Mouse (Mus musculus): Measurements from ENCODE around the gene Atp6v0e2. TPM values are rescaled to one million over a fixed set of nuclear protein-coding genes. Genes with fewer than 3 reads are reported as not detected.
A peak's percentile ranks its signal among the peaks of the same experiment; 100 is the strongest.

Atp6v0e2 gene
- total RNA-seq, 1 experiment from 2014 or later, result not detected

DNA sequence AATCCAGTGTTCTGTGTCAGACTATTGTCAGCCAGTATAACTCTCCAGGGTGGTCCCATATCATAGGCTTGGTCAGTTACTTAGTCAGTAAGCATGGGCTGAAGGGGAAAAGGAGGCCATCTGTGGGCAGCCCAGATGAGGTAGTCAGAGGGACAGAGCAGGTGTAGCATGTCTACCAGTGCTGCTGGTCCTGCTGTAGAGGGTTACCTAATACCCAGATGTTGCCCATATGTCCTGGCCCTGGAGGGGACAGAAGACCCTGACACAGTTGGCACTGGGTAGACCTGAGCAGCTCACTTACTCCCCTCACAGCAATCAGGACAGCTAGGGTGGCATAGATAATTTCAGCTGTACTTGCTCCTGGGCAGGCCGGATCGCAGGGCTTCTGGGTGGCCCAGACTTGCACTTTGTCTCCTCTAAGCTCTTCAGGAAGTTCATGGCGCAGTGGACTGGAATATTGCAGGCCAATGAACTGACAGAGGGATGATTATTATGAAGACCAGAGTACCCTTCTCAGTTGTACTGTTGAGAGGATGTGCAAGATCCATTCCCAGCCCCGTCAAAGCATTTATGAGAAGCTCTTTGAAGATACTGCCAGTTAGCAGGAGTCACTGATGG, 28.4 kb downstream of the Atp6v0e2 start:
- ATAC-seq (replicated peaks in 1 of 2; ENCODE audit: insufficient read depth in 1 of 2, low FRiP score in 2 of 2, low TSS enrichment in 1 of 2, low read depth in 1 of 2, poor library complexity in 2 of 2, severe bottlenecking in 2 of 2), result no peak

DNA sequence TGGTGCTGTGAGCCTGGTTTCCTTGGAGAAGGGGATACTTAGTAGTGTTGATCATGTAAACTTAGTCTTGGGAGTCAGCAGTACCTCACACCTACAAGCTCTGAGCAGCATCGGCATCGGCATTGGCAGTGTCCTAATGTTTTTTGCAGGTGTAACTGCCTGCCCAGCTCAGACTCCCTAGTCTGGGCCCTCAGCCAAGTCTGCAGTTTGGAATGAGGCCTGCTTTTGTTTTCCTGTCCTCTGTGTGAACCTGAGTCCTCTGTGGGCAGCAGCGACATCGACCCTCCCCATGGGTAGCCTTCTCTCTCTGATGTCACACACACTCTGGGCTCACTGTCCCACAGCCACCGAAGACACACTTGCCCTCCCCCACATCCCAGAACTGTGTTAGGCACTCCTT, 28.9 kb downstream of the Atp6v0e2 start:
- ATAC-seq (replicated peaks in 1 of 2; ENCODE audit: insufficient read depth in 1 of 2, low FRiP score in 2 of 2, low TSS enrichment in 1 of 2, low read depth in 1 of 2, poor library complexity in 2 of 2, severe bottlenecking in 2 of 2), result no peak

DNA sequence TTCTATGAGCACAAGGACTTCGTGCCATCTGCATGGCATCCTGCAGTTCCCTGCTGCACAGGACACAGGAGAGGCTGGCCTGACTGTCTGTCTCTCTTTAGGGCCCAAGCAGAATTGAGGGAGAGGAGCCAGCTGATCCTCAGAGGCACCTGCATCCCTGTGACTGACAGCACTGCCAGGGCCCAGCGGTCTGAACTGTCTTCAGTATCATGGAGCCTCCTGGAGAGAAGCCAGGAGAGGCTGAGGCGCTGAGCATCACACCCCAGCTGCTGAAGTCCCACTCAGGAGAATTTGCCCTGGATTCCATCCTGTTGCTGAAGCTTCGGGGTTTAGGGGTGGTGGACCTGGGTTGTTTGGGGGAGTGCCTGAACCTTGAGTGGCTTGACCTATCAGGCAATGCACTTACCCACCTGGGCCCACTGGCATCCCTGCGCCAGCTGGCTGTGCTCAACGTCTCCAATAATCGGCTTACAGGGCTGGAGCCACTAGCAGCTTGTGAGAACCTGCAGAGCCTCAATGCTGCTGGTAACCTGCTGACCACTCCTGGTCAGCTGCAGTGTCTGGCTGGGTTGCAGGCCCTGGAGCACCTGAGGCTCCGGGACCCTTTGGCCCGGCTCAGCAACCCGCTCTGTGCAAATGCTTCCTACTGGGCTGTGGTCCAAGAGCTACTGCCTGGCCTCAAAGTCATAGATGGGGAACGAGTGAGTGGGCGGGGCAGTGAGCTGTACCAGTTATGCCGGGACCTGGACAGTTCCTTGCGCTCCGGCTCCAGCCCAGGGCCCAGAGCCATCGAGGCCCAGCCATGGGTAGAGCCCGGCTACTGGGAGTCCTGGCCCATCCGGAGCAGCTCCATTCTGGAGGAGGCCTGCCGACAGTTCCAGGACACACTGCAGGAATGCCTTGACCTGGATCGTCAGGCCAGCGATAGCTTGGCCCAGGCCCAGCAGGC, 30.9 kb downstream of the Atp6v0e2 start:
- ATAC-seq (replicated peaks in 1 of 2; ENCODE audit: insufficient read depth in 1 of 2, low FRiP score in 2 of 2, low TSS enrichment in 1 of 2, low read depth in 1 of 2, poor library complexity in 2 of 2, severe bottlenecking in 2 of 2), result peak; percentile 75 to 80

DNA sequence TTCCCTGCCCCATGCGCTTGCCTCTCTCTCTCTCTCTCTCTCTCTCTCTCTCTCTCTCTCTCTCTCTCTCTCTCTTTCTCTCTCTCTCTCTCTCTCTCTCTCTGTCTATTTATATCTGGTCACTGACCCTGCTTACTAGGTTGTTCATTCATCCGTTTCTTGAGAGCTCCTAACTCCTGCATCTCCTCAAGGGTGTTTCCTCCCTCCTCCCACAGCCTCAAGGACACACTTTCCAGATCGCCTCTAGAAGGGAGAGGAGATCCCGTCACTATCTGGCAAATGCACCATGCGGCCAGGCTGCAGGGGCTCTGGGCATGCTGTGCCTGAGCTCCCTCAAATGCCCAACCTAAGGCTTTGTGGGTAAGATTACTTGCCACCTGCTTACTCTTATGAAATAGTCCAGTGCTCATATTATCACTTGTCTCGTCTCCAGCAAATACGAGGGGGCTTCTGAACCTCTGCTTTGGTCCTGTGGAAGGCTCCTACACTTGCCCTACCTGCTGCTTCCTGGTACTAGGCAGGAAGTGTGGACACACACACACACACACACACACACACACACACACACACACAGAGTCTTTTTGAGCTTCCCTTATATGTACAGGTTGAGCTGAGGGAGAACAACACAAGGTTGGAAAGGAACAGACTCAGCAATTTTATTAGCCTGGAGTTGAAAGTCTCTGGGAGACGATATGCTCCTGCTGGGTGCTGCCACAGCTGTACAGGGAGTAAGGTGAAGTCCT, 31.8 kb downstream of the Atp6v0e2 start:
- no peak for ATAC-seq (replicated peaks in 1 of 2; ENCODE audit: insufficient read depth in 1 of 2, low FRiP score in 2 of 2, low TSS enrichment in 1 of 2, low read depth in 1 of 2, poor library complexity in 2 of 2, severe bottlenecking in 2 of 2)

DNA sequence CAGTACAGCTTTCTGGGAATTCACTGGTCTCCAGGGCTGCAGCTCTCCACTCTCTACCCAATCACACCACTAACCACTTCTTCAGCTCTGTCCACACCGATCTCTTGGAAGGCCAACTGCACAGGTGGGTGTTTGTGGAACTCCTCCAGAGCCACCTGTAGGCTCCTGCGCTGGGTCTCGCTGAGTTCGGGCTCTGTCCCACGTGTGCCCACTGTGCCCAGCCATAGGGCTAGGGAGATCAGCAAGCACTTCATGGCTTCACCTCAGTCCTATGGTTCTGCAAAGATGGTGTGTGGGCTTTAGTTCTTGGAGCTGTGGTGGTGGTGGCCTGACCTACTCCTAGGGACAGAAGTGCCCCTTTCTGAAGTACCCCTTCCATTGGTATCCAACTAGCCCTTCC, 34.6 kb downstream of the Atp6v0e2 start:
- no peak for ATAC-seq (replicated peaks in 1 of 2; ENCODE audit: insufficient read depth in 1 of 2, low FRiP score in 2 of 2, low TSS enrichment in 1 of 2, low read depth in 1 of 2, poor library complexity in 2 of 2, severe bottlenecking in 2 of 2)

DNA sequence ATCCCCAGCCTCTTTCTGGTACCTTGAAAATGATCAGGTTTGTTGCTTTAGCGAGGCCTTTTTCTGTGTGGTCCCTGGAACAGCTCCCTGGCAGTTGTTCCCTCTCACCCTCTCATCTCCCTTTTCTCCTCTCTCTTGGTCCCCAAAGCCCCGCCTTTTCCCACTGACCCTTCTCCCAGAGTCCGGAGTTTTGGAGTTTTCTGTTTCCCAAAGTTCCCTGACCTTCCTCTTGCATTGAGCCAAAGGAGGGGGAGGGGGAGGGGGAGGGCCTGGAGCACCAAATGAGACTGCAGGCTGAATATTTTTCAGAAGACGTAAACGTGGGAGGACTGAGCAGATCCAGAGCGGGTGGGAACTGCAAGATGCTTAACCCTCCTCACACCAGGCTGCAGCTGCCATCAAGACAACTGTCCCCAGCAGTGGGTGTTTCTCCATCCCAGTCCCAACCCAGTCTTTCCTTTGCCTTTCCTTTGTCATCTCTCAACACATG, 35.2 kb downstream of the Atp6v0e2 start, which contains the start of gene Rarres2:
Gene Rarres2, minus strand, starts transcription at position 218 of the 490 bp plus-strand sequence.
- ATAC-seq (replicated peaks in 1 of 2; ENCODE audit: insufficient read depth in 1 of 2, low FRiP score in 2 of 2, low TSS enrichment in 1 of 2, low read depth in 1 of 2, poor library complexity in 2 of 2, severe bottlenecking in 2 of 2), result no peak

DNA sequence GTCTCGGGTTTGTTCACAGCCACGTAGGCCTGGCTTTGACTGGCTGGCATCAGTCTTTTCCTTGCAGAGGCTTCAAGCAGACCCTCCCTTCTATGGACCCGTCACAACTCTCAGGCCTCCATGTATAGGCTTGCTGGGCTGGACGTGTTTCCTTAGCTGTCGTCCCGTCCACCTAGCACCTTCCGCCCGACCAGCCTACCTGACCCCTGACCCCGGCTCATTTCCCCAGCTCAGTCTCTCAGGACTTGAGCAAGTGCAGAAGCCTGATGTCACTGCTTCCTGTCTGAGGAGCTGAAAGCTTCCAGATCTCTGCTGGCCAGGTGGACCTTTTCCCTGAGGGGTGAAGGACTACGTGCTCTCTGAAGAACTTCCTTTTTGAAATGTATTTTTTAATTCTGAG, 35.9 kb downstream of the Atp6v0e2 start:
- ATAC-seq (replicated peaks in 1 of 2; ENCODE audit: insufficient read depth in 1 of 2, low FRiP score in 2 of 2, low TSS enrichment in 1 of 2, low read depth in 1 of 2, poor library complexity in 2 of 2, severe bottlenecking in 2 of 2), result no peak

DNA sequence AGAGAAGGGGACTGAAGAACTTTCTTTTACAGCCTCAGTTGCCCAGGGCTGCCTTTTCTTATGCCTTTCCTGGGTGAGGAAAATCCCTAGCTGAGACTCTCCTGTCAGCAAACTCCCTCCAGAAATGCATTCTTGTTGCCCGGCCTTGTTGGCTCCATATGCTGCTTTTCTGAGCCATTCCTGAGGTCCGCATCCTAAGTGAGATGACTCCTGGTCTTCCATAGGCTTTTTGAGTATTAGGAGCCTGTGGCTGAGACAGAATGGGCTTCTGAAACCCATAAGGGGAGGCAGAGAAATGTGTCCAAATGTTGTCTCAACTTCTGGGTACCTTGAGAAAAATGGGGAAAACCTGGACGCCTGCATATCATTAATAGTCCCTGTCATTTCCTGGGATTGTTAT, 36.6 kb downstream of the Atp6v0e2 start:
- no peak for ATAC-seq (replicated peaks in 1 of 2; ENCODE audit: insufficient read depth in 1 of 2, low FRiP score in 2 of 2, low TSS enrichment in 1 of 2, low read depth in 1 of 2, poor library complexity in 2 of 2, severe bottlenecking in 2 of 2)

DNA sequence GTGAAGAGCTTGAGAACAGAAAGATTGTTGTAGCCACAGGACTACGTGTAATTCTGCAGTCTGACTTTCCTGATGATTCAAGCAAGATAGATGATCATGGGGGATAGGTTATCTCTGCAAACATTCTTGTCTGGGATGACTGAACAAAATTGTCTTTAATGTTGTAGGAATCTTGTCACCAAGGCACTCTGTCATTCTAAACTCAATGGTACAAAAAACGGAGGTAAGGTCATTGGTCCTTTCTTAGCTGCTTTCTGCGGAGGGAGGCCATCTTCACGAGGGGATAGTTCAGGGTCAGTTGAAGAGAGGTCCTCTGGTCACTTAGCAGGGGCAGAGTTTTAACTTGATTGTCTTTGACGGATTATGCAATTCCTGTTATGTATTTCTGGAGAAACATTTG, 41.3 kb downstream of the Atp6v0e2 start:
- ATAC-seq (replicated peaks in 1 of 2; ENCODE audit: insufficient read depth in 1 of 2, low FRiP score in 2 of 2, low TSS enrichment in 1 of 2, low read depth in 1 of 2, poor library complexity in 2 of 2, severe bottlenecking in 2 of 2), result no peak

DNA sequence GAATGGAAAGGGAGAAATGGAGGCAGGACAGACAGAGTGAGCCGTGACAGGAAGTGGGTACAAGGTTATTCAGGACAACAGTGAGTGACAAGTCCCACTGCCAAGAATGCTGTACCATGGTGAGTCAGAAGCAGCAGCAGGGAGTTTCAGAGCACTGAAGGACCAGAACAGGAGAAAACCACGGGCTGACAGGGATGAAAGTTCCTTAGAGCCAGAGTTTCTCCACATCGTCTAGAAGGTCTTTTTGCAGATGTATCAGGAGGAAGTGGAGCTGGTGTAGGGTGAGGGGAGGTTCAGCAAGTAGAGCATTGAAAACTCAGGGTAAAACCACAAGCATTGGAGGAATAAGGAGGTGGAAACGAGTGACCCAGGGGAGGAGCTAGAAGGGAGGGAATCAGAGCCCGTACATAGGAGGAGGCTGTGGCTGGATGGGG, 41.8 kb downstream of the Atp6v0e2 start:
- peak; percentile 67 to 86 for ATAC-seq (replicated peaks in 1 of 2; ENCODE audit: insufficient read depth in 1 of 2, low FRiP score in 2 of 2, low TSS enrichment in 1 of 2, low read depth in 1 of 2, poor library complexity in 2 of 2, severe bottlenecking in 2 of 2)

DNA sequence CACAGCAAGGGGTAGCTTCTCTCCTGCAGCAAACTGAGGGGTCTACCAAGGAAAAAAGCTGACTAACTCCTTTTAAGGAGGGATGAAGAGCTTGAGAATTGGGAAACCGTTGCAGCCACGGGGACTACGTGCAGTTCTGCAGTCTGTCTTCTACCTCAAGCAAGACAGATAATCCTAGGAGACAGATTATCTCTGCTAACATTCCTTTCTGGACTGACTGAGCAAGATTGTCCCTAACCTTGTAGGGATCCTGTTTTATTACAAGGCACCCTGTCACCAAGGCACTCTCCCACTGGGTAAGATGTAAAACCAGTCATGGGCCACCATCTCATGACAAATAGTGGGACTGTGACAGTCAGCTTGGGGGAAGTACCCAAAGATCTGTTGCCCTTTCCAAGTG, 43.8 kb downstream of the Atp6v0e2 start:
- no peak for ATAC-seq (replicated peaks in 1 of 2; ENCODE audit: insufficient read depth in 1 of 2, low FRiP score in 2 of 2, low TSS enrichment in 1 of 2, low read depth in 1 of 2, poor library complexity in 2 of 2, severe bottlenecking in 2 of 2)

DNA sequence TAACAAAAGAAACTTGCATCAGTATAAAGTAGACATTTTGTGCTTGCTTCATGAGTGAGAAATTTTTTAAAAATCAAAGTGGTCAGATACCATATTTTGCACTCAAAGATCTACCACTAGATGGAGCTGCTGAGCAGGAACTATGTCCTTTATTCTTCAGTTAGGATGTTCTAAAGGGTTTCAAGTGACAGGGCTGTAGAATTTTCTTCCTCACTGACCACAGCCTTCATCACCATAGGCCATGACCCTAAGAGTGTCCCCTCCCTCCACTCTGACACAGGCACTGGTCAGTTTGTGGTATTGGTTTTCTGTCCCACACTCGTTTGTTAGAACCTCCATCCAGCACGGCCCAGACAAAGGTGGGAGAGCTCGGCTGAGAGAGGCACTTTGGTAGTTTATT, 44.6 kb downstream of the Atp6v0e2 start:
- peak; percentile 44 to 46; a peak in 2 of 4 replicates for ATAC-seq (replicated peaks in 1 of 2; ENCODE audit: insufficient read depth in 1 of 2, low FRiP score in 2 of 2, low TSS enrichment in 1 of 2, low read depth in 1 of 2, poor library complexity in 2 of 2, severe bottlenecking in 2 of 2)

DNA sequence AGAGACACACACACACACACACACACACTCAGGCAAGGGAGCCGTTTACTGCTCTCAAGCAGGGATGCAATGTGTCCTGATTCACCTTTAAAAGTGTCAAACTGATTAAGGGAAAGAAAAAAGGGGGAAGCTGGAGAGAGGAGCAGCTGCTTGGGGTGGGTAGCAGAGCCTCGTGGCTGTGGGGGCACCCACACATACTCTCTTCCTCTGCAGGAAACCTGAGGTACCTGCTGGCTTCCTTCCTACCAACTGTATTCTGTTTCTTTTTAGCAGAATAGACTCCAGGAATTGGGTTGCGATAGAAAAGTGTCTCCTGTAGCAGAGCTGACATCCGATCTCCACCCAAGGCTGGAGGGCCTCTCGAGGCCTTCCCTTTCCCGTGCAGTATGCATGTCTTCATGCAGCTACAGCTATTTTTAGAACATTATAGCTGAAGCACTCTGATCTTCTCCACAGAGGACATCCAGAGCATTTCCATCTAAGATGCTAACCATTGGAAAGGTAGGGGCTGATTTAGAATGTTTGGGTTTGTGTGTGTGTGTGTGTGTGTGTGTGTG, 51.9 kb downstream of the Atp6v0e2 start, which contains the start of gene Gm45021:
Gene Gm45021, plus strand, starts transcription at position 417 of the 557 bp plus-strand sequence.
- peak; percentile 63 to 65 for ATAC-seq (replicated peaks in 1 of 2; ENCODE audit: insufficient read depth in 1 of 2, low FRiP score in 2 of 2, low TSS enrichment in 1 of 2, low read depth in 1 of 2, poor library complexity in 2 of 2, severe bottlenecking in 2 of 2)

Other genes with a start within 250 kb of the Atp6v0e2 start
- gene Krba1, start 142.0 kb upstream of the Atp6v0e2 start, total RNA-seq (2017), result 12.4 and 16.3 TPM in 2 replicates
- 8.6 and 9.8 TPM in 2 replicates for gene Zfp467, start 91.8 kb upstream of the Atp6v0e2 start, total RNA-seq (2017)
- gene Sspo, start 89.4 kb upstream of the Atp6v0e2 start, total RNA-seq (2017), result 0.19 TPM in 1 of 2 replicates, not detected in the other
- 4.7 and 5.1 TPM in 2 replicates for gene Lrrc61, start 17.2 kb downstream of the Atp6v0e2 start, total RNA-seq (2017)
- not detected in 2 replicates for gene Rarres2, start 35.2 kb downstream of the Atp6v0e2 start, total RNA-seq (2017)
- gene Gm45021, start 52.0 kb downstream of the Atp6v0e2 start, total RNA-seq (2017), result not detected in 2 replicates
- 30.1 and 32.0 TPM in 2 replicates for gene Repin1, start 56.3 kb downstream of the Atp6v0e2 start, total RNA-seq (2017)
- 10.0 TPM in 1 of 2 replicates, not detected in the other for gene Gm44965, start 56.3 kb downstream of the Atp6v0e2 start, total RNA-seq (2017)
- gene Zfp775, start 64.4 kb downstream of the Atp6v0e2 start, total RNA-seq (2017), result 6.1 and 8.4 TPM in 2 replicates
- 2.0 and 2.6 TPM in 2 replicates for gene AI854703, start 89.1 kb downstream of the Atp6v0e2 start, total RNA-seq (2017)
- gene Gimap8, start 109.6 kb downstream of the Atp6v0e2 start, total RNA-seq (2017), result 52.3 and 68.2 TPM in 2 replicates
- gene Gimap9, start 138.5 kb downstream of the Atp6v0e2 start, total RNA-seq (2017), result 83.6 and 95.8 TPM in 2 replicates
- 30.6 and 35.7 TPM in 2 replicates for gene Gimap4, start 146.9 kb downstream of the Atp6v0e2 start, total RNA-seq (2017)
- 416 and 544 TPM in 2 replicates for gene Gimap6, start 170.6 kb downstream of the Atp6v0e2 start, total RNA-seq (2017)
- 100 and 477 TPM in 2 replicates for gene Gm28053, start 181.0 kb downstream of the Atp6v0e2 start, total RNA-seq (2017)
- gene Gimap7, start 181.0 kb downstream of the Atp6v0e2 start, total RNA-seq (2017), result 11.0 and 25.5 TPM in 2 replicates
- gene Gimap1, start 201.4 kb downstream of the Atp6v0e2 start, total RNA-seq (2017), result 122 and 153 TPM in 2 replicates
- 39.8 and 45.8 TPM in 2 replicates for gene Gimap5, start 208.6 kb downstream of the Atp6v0e2 start, total RNA-seq (2017)
- gene Gimap3, start 233.2 kb downstream of the Atp6v0e2 start, total RNA-seq (2017), result 2.4 and 7.8 TPM in 2 replicates

Measured in hematopoietic stem cell, adult 5-6 weeks (primary cell).